Mouse (Mus musculus) central nervous system, embryonic 14 days (tissue): ENCODE data around the gene Dpf3. TPM values are rescaled to one million over a fixed set of nuclear protein-coding genes. Genes with fewer than 3 reads are reported as not detected.

ENCODE experiments used
- polyA plus RNA-seq: library from polyadenylated mRNA; depleted of rRNA; stranded (reverse); fragments of >200 nt; gene quantifications from 2 replicates; pipeline ENCODE4 v1.2.3, GENCODE M21; 2012; rRNA removed

Gene Dpf3
- 12.1 and 13.7 TPM in 2 replicates for polyA plus RNA-seq

DNA sequence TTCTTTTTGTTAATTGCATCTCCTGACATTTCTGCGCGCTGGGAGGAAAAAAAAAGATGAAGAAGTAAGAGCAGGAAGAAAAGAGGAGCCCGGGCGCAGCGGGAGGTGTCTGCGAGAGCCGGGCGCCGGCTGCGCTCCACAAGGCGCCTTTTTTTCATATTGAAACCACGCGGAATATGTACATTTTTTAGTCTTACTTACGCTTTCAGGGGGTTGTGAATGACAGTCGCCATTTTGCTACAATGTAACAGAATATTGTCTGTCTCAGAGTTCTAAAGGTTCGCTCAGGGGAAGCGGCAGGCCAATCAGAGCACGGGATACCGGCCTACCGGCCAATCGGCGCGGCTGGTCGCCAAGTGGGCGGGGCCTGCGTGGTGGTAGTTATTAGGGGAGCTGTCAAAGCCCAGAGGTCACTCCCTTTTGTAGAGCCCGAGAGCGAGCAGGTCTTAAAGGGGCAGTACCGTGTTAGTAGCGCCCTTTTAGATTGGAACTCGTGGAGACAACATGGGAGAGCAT lies at the start of gene Dpf3:
TSS of gene Dpf3 (minus strand) at position 241 of the 516 bp plus-strand sequence.

DNA sequence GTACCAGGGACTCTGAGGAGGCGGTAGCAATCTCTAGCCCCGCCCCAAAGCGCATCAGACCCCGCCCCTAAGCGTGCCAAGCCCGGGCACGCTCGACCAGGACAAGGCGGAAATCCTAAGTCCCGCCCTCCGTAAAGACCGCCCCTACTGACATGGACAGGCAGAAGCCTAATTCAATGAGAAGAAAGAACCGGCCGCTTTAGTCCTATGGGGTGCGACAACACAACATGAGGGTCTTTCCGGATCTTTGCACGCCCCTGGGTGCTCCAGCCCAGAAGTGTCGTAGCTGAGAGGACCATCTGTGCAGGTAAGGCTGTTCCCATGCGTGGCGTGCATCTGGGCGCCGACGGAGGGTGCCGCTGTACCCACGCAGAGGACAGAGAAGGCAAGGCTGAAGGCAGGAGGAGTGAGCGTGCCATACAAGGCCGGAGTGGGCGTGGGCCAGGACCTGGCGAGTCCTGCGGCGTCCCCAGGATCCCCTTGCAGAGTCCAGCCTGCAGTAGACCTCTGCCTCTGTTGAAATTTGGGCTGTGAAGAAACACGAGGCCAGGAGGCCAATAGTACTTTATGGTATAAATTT lies 32.9 kb upstream of the Dpf3 start, which contains the start of gene Dcaf4:
TSS of gene Dcaf4 (plus strand) at position 156 of the 580 bp plus-strand sequence.

Other genes with a start within 250 kb of the Dpf3 start
- gene Dcaf4, start 32.8 kb upstream of the Dpf3 start, polyA plus RNA-seq = 48.6 and 49.9 TPM in 2 replicates
- 59.7 and 68.9 TPM in 2 replicates for gene Zfyve1, start 109.5 kb upstream of the Dpf3 start, polyA plus RNA-seq
- 169 and 180 TPM in 2 replicates for gene Rbm25, start 143.5 kb upstream of the Dpf3 start, polyA plus RNA-seq
- gene Psen1, start 200.4 kb upstream of the Dpf3 start, polyA plus RNA-seq = 45.2 and 46.0 TPM in 2 replicates